Mouse (Mus musculus) telencephalon, adult 2 months (tissue): ENCODE measurements around the gene Cox6a1.
"Not testable (repeated sequence)": the region's sequence is repeated elsewhere in the genome, so short reads cannot be mapped to it uniquely, and the experiment has no call there.

ENCODE experiments used
- DNase-seq: peaks from one replicate; pipeline ENCODE4 v3.0.0-alpha.2; 2011; ENCODE audit warnings: low read depth, low spot score

Cox6a1 gene

GRCm38 (mm10) chr5:115347564-115347963, 1.2 kb downstream of the Cox6a1 start:
- DNase-seq: no peak

DNA sequence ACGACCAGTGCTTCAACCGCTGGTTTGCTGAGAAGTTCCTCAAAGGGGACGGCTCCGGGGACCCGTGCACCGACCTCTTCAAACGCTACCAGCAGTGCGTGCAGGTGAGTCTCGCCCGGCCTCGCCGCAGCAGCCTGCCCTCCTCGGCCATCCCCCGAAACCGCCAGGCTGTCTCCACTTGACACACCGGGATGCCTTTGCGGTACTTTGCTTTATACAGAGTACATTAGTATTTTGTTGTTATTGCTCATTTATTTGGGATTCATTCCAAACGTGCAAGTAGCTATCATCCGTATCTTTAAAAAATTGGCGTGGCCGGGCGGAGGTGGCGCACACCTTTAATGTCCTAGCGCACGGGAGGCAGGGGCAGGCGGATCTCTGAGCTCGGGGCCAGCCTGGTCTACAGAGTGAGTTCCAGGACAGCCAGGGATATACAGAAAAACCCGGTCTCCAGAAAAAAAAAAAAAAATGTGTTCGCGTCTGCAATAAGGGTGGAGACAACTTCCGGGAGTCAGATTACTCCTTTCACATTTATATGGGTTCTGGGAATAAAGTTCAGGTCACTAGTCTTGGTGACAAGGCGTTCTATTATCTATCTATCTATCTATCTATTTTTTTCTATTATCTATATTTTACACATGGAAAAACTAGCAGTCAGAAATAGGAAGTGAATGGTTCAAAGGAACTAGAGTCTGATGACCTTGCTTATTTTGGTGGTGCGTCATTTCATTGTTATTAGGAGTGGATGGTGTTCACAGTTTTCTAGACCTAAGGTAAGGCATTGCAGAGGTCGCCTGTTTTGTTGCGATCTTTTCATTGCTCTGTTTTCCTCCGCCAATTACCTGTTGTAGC, 7.2 kb downstream of the Cox6a1 start:
- DNase-seq: no peak

DNA sequence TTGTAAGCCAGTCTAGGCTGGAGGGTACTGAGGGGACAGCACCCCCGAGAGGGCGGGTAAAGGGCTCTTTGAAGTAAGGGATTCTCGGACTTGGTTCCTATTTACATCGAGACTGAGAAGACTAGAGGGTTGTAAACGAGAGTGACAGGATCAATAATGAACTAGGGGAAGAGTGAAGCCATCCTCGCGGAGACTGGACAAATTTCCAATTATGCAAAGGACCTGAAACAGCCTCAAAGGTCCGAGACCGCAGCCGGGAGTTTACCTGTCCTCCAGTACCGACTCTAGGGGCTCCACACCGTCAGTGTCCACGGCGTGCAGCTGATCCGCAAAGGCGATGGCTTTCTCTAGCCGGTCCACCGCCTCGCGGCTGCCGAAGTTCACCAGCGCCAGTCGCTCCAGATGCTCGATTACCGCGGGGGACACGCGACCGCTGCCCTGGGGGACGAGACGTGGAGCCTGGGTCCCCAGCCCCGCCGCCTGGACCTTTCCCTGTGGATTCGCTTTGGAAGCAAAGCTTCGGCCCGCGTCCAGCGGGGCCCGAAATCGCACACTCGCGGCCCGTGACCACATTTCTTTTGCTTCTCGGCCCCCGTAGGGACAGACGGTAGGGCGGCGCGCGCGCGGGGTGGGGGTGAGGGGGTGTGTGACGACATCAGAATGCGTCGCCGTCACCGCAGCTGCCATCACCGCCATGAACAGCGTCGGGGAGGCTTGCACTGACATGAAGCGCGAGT, 8.0 kb downstream of the Cox6a1 start, which contains the start of the genes Gatc and Triap1:
Gene Gatc (minus strand): TSS at position 602 of the 737 bp plus-strand sequence.
Gene Triap1 (plus strand): TSS at position 649 of the 737 bp plus-strand sequence.
- peak; percentile 80 for DNase-seq

- DNase-seq: no peak
These were observed 8.8 kb downstream of the Cox6a1 start for GRCm38 (mm10) chr5:115340007-115340406.

DNA sequence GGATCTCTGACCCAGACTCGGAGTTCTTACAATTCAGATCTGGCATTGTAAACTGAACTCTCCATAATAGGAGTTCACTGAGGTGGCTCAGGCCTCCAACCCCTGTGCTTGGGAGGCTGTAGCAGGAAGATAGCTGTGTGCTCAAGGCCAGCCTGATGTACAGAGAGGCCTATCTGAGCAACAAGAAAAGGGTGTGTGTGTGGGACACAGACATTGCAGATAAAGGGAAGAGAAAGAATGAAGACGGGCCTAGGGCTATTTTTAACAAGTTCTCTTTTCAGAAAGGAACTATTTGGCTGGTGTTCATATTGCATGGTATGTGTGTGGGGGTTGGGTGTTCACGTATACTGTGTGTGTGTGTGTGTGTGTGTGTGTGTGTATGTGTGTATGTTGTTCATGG, 15.2 kb downstream of the Cox6a1 start:
- no peak for DNase-seq

DNA sequence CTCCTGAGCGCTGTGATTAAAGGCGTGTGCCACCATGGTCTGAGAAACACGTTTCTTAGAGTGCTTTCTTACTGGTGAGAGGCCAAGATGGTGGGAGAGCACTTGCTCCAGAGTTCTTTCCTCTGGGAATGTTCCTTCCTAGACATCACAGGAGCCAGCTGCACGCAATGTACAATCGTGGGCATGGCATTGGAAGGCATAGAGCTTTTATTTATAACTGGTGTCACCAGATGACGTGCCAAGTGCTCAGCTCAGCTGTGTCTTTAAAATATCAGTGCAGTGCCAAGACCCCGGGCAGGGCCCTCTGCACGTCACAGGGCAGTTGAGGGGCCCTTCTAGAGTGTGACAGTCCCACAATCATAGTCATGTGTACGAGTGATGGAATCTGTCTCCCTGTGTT, 17.8 kb downstream of the Cox6a1 start:
- DNase-seq: no peak

DNA sequence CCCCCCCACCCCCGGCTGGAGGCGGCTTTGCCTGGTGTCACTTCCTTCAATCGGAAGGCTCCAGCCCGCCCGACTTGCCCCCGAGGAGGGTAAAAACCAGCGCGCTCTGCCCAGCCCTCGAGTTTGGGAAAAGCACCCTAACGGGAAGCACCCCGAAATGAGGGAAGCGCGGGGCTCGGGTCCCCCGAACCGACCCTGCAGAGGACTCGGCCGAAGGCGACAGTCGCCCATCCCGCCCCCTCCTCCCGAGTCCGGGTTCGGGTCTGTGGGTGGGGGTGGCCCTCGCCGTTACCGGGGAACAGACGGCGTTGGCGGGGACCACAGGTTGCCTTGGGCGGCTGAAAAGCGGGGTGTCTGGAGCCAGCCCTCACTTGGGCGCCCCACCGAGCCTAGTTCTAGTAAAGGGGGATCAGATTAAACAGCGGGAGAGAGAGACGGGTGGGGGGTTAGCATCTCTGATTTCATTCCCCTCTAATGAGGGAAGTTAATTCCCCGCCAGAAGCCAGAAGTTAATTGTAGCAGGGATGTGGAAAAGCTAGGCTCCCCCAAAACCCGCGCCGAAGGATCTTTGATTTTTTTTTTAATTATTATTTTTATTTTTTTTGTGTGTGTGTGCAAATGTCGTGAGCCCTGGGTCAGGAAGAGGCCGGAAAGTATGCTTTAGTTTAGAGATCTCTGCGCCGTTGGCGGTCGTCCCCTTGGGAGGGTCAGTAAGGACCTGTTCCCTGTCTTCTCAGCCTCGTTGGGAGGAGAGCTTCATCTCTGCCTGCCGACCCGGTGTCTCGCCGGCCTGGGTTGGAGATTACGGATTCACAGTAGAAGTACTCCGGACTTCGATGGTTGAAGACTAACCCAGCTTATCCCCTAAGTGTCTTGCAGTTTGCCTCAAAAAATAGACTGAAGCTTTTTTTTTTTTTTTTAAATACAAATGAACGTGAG, 20.9 kb downstream of the Cox6a1 start:
- no peak for DNase-seq

DNA sequence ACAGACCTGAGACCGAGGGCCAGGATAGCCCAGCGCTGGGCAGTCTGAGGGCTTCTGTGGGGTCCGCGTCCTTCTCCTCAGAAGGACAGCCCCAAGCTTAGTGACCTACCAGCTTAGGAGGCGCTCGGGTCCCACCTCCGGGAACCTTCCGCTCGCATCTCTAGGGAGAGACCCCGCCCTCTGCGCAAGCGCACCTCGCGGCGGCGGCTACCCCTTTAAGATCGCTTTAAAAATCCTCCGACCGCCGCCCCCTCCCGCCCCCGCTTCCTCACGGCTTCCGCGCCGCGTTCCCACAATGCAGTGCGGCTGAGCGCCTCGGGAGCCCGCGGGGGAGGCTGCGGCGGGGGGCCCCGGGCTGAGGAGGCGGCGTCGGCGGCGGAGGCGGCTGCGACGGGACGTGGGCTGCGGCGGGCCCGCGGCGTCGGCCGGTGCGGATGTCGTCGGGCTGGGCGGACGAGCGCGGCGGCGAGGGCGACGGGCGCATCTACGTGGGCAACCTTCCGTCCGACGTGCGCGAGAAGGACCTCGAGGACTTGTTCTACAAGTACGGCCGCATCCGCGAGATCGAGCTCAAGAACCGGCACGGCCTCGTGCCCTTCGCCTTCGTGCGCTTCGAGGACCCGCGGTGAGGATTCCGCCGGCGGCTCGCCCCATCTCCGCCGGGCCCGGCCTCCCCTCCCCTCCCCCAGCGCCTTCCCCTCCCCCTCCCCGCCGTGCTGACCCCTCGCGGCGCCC, 21.7 kb downstream of the Cox6a1 start, which contains the start of gene Srsf9:
Gene Srsf9 (plus strand): TSS at position 303 of the 735 bp plus-strand sequence.
- DNase-seq: peak; percentile 89

DNA sequence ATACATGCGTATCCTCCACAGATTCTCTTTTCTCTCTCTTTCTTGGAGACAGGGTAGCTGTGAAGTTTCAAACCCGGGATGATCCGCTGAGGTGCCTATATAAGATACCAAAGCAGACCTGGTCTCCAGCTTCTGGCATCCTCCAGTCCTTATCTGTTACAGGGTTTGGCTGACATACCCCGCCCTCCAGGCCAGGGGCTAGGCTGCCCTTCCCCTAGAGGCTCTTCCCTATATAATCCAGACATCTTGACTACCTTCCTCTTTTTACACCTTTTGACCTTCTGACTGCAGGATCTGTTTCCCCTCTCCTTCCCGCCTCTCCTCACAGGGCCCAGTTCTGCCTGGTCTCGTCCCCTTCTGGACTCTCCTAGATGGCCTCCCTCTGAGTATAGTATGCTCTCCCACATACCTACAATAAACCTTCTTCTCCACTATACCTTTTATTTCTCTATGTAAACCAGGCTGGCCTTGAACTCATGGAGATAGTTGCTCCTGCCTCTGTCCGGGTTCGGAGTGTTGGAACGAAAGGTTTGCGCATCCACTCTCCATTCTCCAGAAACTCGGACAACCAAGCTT, 22.4 kb downstream of the Cox6a1 start:
- DNase-seq: no peak

GRCm38 (mm10) chr5:115319004-115319940, 29.5 kb downstream of the Cox6a1 start:
- DNase-seq: peak; percentile 96

GRCm38 (mm10) chr5:115317645-115318328, 31.0 kb downstream of the Cox6a1 start:
- no peak for DNase-seq

- no peak for DNase-seq
These were observed 31.7 kb downstream of the Cox6a1 start for GRCm38 (mm10) chr5:115316968-115317644.

GRCm38 (mm10) chr5:115313668-115313943, 35.2 kb downstream of the Cox6a1 start:
- DNase-seq: no peak

DNA sequence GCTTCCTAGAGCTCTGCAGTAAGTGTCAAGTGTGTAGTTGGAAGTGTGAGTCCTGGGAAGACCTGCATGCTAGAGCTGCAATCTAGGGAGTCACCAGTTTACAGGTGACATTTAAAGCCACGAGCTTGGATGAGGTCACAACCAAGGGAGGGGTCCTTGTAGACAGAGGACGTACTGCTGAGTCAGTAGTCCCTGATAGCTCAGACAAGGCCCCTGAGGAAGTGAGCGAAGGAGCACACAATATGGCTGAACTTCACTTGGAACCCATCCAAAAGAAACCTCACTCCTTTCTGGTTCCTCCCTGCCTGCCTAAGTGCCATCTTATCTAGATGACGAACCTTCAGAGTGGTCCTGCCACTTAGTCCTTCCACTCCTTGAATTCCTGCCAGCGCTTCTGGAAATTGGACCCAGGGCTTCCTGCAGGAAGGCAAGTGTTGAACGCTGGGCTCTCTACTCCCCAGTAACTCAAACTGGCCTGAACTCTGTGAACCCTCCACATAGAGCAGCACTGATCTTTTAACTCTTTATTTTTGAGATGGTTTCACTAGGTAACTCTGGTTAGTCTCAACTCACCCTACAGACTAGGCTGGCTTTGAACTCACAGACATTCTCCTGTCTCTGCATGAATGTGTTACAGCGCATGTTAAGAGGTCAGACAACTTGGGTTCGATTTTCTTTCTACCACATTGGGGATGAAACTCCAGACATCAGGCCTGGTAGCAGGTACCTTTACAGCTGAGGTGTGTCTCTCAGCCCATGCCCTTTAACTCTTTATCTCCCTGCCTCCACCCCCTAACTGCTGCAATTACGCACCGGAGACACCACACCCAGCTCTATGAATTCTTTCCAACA, 35.7 kb downstream of the Cox6a1 start:
- no peak for DNase-seq

DNA sequence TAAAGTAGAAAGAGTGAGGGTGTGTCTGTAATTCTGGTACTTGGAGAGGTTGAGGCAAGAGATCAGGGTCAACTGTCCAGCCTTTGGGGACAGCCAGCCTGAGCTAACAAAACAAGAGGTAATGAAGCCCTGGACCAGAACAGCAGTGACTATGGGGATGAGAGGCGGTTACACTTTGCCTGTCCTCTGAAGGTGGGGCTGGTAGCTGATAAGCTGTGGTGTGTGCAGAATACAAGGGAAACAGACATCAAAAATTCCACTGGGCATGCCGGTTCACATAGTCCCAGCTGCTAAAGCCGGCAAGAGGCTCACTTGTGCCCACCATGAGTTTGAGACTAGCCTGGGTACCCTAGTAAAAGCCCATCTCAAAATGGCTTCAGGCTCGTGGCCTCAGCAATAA, 36.4 kb downstream of the Cox6a1 start:
- no peak for DNase-seq

- DNase-seq: not testable (repeated sequence)
These were observed 46.6 kb downstream of the Cox6a1 start for GRCm38 (mm10) chr5:115302190-115302589.

GRCm38 (mm10) chr5:115301615-115302014, 47.2 kb downstream of the Cox6a1 start:
- no peak for DNase-seq
